Mouse (Mus musculus): ENCODE results near the gene Syn3.
"Not testable (repeated sequence)": the region's sequence is repeated elsewhere in the genome, so short reads cannot be mapped to it uniquely, and the experiment has no call there.

The Syn3 gene

GRCm38 (mm10) chr10:86468612-86469546 is 29.8 kb downstream of the Syn3 start:
- no peak for DNase-seq (ENCODE audit: extremely low read depth, low read depth, low spot score)

GRCm38 (mm10) chr10:86463538-86464199 is 35.0 kb downstream of the Syn3 start:
- DNase-seq (ENCODE audit: extremely low read depth, low read depth, low spot score): no peak

- no peak for DNase-seq (ENCODE audit: extremely low read depth, low read depth, low spot score)
Measured at GRCm38 (mm10) chr10:86459643-86460042, 39.1 kb downstream of the Syn3 start.

GRCm38 (mm10) chr10:86457665-86458209 is 41.0 kb downstream of the Syn3 start:
- no peak for DNase-seq (ENCODE audit: extremely low read depth, low read depth, low spot score)

- DNase-seq (ENCODE audit: extremely low read depth, low read depth, low spot score): no peak
Measured at GRCm38 (mm10) chr10:86457195-86457594, 41.5 kb downstream of the Syn3 start.

GRCm38 (mm10) chr10:86455296-86456055 is 43.2 kb downstream of the Syn3 start:
- DNase-seq (ENCODE audit: extremely low read depth, low read depth, low spot score): no peak

GRCm38 (mm10) chr10:86452326-86452995 is 46.2 kb downstream of the Syn3 start:
- DNase-seq (ENCODE audit: extremely low read depth, low read depth, low spot score): no peak

- no peak for DNase-seq (ENCODE audit: extremely low read depth, low read depth, low spot score)
Measured at GRCm38 (mm10) chr10:86451294-86451693, 47.4 kb downstream of the Syn3 start.

GRCm38 (mm10) chr10:86446649-86447048 is 52.0 kb downstream of the Syn3 start:
- DNase-seq (ENCODE audit: extremely low read depth, low read depth, low spot score): no peak

GRCm38 (mm10) chr10:86445207-86445606 is 53.5 kb downstream of the Syn3 start:
- DNase-seq (ENCODE audit: extremely low read depth, low read depth, low spot score): no peak

GRCm38 (mm10) chr10:86444665-86445064 is 54.0 kb downstream of the Syn3 start:
- no peak for DNase-seq (ENCODE audit: extremely low read depth, low read depth, low spot score)

- no peak for DNase-seq (ENCODE audit: extremely low read depth, low read depth, low spot score)
Measured at GRCm38 (mm10) chr10:86441765-86442164, 56.9 kb downstream of the Syn3 start.

- DNase-seq (ENCODE audit: extremely low read depth, low read depth, low spot score): no peak
Measured at GRCm38 (mm10) chr10:86439640-86440039, 59.1 kb downstream of the Syn3 start.

GRCm38 (mm10) chr10:86437294-86437693 is 61.4 kb downstream of the Syn3 start:
- no peak for DNase-seq (ENCODE audit: extremely low read depth, low read depth, low spot score)

GRCm38 (mm10) chr10:86435006-86435405 is 63.7 kb downstream of the Syn3 start:
- DNase-seq (ENCODE audit: extremely low read depth, low read depth, low spot score): not testable (repeated sequence)

- DNase-seq (ENCODE audit: extremely low read depth, low read depth, low spot score): no peak
Measured at GRCm38 (mm10) chr10:86429651-86430050, 69.0 kb downstream of the Syn3 start.

GRCm38 (mm10) chr10:86427956-86428355 is 70.7 kb downstream of the Syn3 start:
- DNase-seq (ENCODE audit: extremely low read depth, low read depth, low spot score): no peak

- no peak for DNase-seq (ENCODE audit: extremely low read depth, low read depth, low spot score)
Measured at GRCm38 (mm10) chr10:86425690-86426530, 72.8 kb downstream of the Syn3 start.

GRCm38 (mm10) chr10:86421731-86422370 is 76.8 kb downstream of the Syn3 start:
- no peak for DNase-seq (ENCODE audit: extremely low read depth, low read depth, low spot score)
